In genomic region chr2:160057211-160057610, GRCm38 (mm10) we compare ENCODE assay signal across 25 mouse cellular contexts.
DNase-seq lines count a peak whose midpoint lies in the region; ATAC-seq lines count a peak whose summit lies in the region.
"Had no signal": no experiment of that assay in that cellular context is flagged by ENCODE, and none has a peak within 500 bp of the region (broad histone marks: within the 10 kb centered on the region; RNA-seq: fewer than 3 reads in every experiment).

No protein-coding gene starts in this region.

- no peak overlapping the region for H3K9ac ChIP-seq in forebrain, embryonic 14.5 days (ENCODE audit: low read length)
- no peak overlapping the region for H3K9ac ChIP-seq in forebrain, embryonic 13.5 days
- no peak overlapping the region for H3K9ac ChIP-seq in midbrain, embryonic 11.5 days (ENCODE audit: low read length)
- H3K9ac ChIP-seq in neural tube, embryonic 13.5 days, result no peak overlapping the region
- no peak overlapping the region for H3K9ac ChIP-seq in neural tube, embryonic 15.5 days (replicated peaks)
- H3K9ac ChIP-seq: embryonic facial prominence, embryonic 12.5 days; forebrain, embryonic 12.5 days; forebrain, postnatal 0 days; hindbrain, embryonic 14.5 days had no signal

- H3K9me3 ChIP-seq in forebrain, embryonic 14.5 days (replicated peaks; ENCODE audit: control insufficient read depth, low read length), result no peaks in the 10 kb centered on the region
- H3K9me3 ChIP-seq in forebrain, embryonic 13.5 days (replicated peaks), result no peaks in the 10 kb centered on the region
- H3K9me3 ChIP-seq in midbrain, embryonic 11.5 days (ENCODE audit: control insufficient read depth, low read length), result no peaks in the 10 kb centered on the region
- H3K9me3 ChIP-seq in midbrain, embryonic 10.5 days (replicated peaks), result no peaks in the 10 kb centered on the region
- no peaks in the 10 kb centered on the region for H3K9me3 ChIP-seq in neural tube, embryonic 13.5 days
- H3K9me3 ChIP-seq in neural tube, embryonic 15.5 days (replicated peaks), result no peaks in the 10 kb centered on the region
- no peaks in the 10 kb centered on the region for H3K9me3 ChIP-seq in limb, embryonic 10.5 days (replicated peaks)
- H3K9me3 ChIP-seq: embryonic facial prominence, embryonic 12.5 days; forebrain, embryonic 12.5 days; hindbrain, embryonic 10.5 days had no signal

- no peaks in the 10 kb centered on the region for H3K27me3 ChIP-seq in forebrain, embryonic 14.5 days (replicated peaks; ENCODE audit: control insufficient read depth, insufficient read depth, low read length)
- H3K27me3 ChIP-seq in forebrain, embryonic 13.5 days, result 0 out of 2 replicates have a peak, but pooled peaks cover 4% of the 10 kb centered on the region
- H3K27me3 ChIP-seq in midbrain, embryonic 11.5 days (ENCODE audit: control insufficient read depth, insufficient read depth, low read length), result no peaks in the 10 kb centered on the region
- H3K27me3 ChIP-seq in midbrain, embryonic 10.5 days (ENCODE audit: low read depth, poor library complexity, severe bottlenecking), result no peaks in the 10 kb centered on the region
- H3K27me3 ChIP-seq in neural tube, embryonic 13.5 days, result peaks cover 31% of the 10 kb centered on the region
- H3K27me3 ChIP-seq in neural tube, embryonic 15.5 days (replicated peaks), result peaks cover 4% of the 10 kb centered on the region; the same call in 1 of the 2 replicates
- H3K27me3 ChIP-seq in limb, embryonic 10.5 days (ENCODE audit: low read depth, poor library complexity, severe bottlenecking), result no peaks in the 10 kb centered on the region
- H3K27me3 ChIP-seq: Patski had no signal

- no peak overlapping the region for H3K27ac ChIP-seq in forebrain, embryonic 14.5 days (ENCODE audit: low read depth, low read length)
- H3K27ac ChIP-seq in forebrain, embryonic 13.5 days, result no peak overlapping the region
- H3K27ac ChIP-seq in midbrain, embryonic 11.5 days (ENCODE audit: low read depth, low read length), result no peak overlapping the region
- H3K27ac ChIP-seq in midbrain, embryonic 10.5 days (replicated peaks), result no peak overlapping the region
- no peak overlapping the region for H3K27ac ChIP-seq in neural tube, embryonic 13.5 days (replicated peaks)
- H3K27ac ChIP-seq in neural tube, embryonic 15.5 days (replicated peaks), result no peak overlapping the region
- no peak overlapping the region for H3K27ac ChIP-seq in limb, embryonic 10.5 days
- H3K27ac ChIP-seq: embryonic facial prominence, embryonic 12.5 days; forebrain, embryonic 12.5 days; hindbrain, embryonic 10.5 days; hindbrain, embryonic 14.5 days had no signal

- H3K4me1 ChIP-seq in forebrain, embryonic 14.5 days (ENCODE audit: control insufficient read depth, insufficient read depth, low read length), result no peaks in the 10 kb centered on the region
- H3K4me1 ChIP-seq in forebrain, embryonic 13.5 days, result no peaks in the 10 kb centered on the region
- H3K4me1 ChIP-seq in midbrain, embryonic 11.5 days (ENCODE audit: control insufficient read depth, insufficient read depth, low read length), result no peaks in the 10 kb centered on the region
- H3K4me1 ChIP-seq in midbrain, embryonic 10.5 days, result no peaks in the 10 kb centered on the region
- H3K4me1 ChIP-seq in neural tube, embryonic 13.5 days (replicated peaks), result peaks cover 17% of the 10 kb centered on the region
- H3K4me1 ChIP-seq in neural tube, embryonic 15.5 days, result peaks cover 16% of the 10 kb centered on the region
- no peaks in the 10 kb centered on the region for H3K4me1 ChIP-seq in limb, embryonic 10.5 days
- H3K4me1 ChIP-seq: embryonic facial prominence, embryonic 12.5 days; forebrain, embryonic 12.5 days had no signal

- H3K36me3 ChIP-seq in forebrain, embryonic 14.5 days (ENCODE audit: control insufficient read depth, insufficient read depth, low read length), result no peaks in the 10 kb centered on the region
- no peaks in the 10 kb centered on the region for H3K36me3 ChIP-seq in forebrain, embryonic 13.5 days (ENCODE audit: poor library complexity, severe bottlenecking)
- no peaks in the 10 kb centered on the region for H3K36me3 ChIP-seq in midbrain, embryonic 11.5 days (ENCODE audit: control insufficient read depth, insufficient read depth, low read length)
- no peaks in the 10 kb centered on the region for H3K36me3 ChIP-seq in midbrain, embryonic 10.5 days
- no peaks in the 10 kb centered on the region for H3K36me3 ChIP-seq in neural tube, embryonic 13.5 days
- H3K36me3 ChIP-seq in neural tube, embryonic 15.5 days, result no peaks in the 10 kb centered on the region
- no peaks in the 10 kb centered on the region for H3K36me3 ChIP-seq in limb, embryonic 10.5 days
- H3K36me3 ChIP-seq: embryonic facial prominence, embryonic 12.5 days; forebrain, embryonic 12.5 days; G1E; hindbrain, embryonic 10.5 days had no signal

- no peak overlapping the region for H3K4me3 ChIP-seq in forebrain, embryonic 14.5 days (ENCODE audit: low read depth, low read length)
- no peak overlapping the region for H3K4me3 ChIP-seq in forebrain, embryonic 13.5 days
- no peak overlapping the region for H3K4me3 ChIP-seq in midbrain, embryonic 11.5 days (ENCODE audit: low read depth, low read length)
- H3K4me3 ChIP-seq in midbrain, embryonic 10.5 days, result no peak overlapping the region
- H3K4me3 ChIP-seq in neural tube, embryonic 13.5 days, result no peak overlapping the region
- no peak overlapping the region for H3K4me3 ChIP-seq in neural tube, embryonic 15.5 days (replicated peaks)
- H3K4me3 ChIP-seq in limb, embryonic 10.5 days, result no peak overlapping the region
- H3K4me3 ChIP-seq: embryonic facial prominence, embryonic 12.5 days; erythroblast, embryonic 14.5 days; forebrain, embryonic 12.5 days; hindbrain, embryonic 10.5 days had no signal

- DNase-seq in forebrain, embryonic 14.5 days (ENCODE audit: low spot score), result peak; percentile 41
- peak; percentile 41 for DNase-seq in midbrain, embryonic 11.5 days (ENCODE audit: low spot score, missing footprints)
- no peak for DNase-seq in midbrain, embryonic 10.5 days (ENCODE audit: low spot score)
- DNase-seq in limb, embryonic 10.5 days (ENCODE audit: low spot score), result peak; percentile 12
- DNase-seq in adrenal gland, postnatal 25 days, result no peak
- DNase-seq: adrenal gland, postnatal 10 days; B cell, adult 2 months; cerebellum, adult 18-20 months; cerebellum, adult 9-10 months; cerebellum, postnatal 14 days; forebrain, postnatal 0 days; gastrocnemius, postnatal 25 days; heart, postnatal 36 days had no signal

- 54% methylated on average over 6 of the region's 6 CpGs for WGBS in forebrain, embryonic 14.5 days
- WGBS in forebrain, embryonic 13.5 days, result 34% methylated on average over 6 of the region's 6 CpGs
- 59% methylated on average over 6 of the region's 6 CpGs for WGBS in midbrain, embryonic 11.5 days
- WGBS in midbrain, embryonic 10.5 days, result 54% methylated on average over 6 of the region's 6 CpGs
- 27% methylated on average over 6 of the region's 6 CpGs for WGBS in neural tube, embryonic 13.5 days
- WGBS in neural tube, embryonic 15.5 days, result 21% methylated on average over 6 of the region's 6 CpGs
- WGBS in limb, embryonic 10.5 days, result 60% methylated on average over 6 of the region's 6 CpGs

- H3K4me2 ChIP-seq in forebrain, embryonic 14.5 days (ENCODE audit: low read length), result no peak overlapping the region
- no peak overlapping the region for H3K4me2 ChIP-seq in forebrain, embryonic 13.5 days
- H3K4me2 ChIP-seq in midbrain, embryonic 11.5 days, result no peak overlapping the region
- no peak overlapping the region for H3K4me2 ChIP-seq in neural tube, embryonic 13.5 days
- H3K4me2 ChIP-seq in neural tube, embryonic 15.5 days, result no peak overlapping the region
- H3K4me2 ChIP-seq: embryonic facial prominence, embryonic 12.5 days; forebrain, embryonic 12.5 days; heart, embryonic 11.5 days; hindbrain, embryonic 14.5 days had no signal

- no peak for ATAC-seq in forebrain, embryonic 14.5 days
- ATAC-seq in forebrain, embryonic 13.5 days, result no peak
- ATAC-seq in midbrain, embryonic 11.5 days (ENCODE audit: low FRiP score), result no peak
- ATAC-seq in neural tube, embryonic 13.5 days (ENCODE audit: low read depth), result peak; percentile 53; the same call in 1 of the 2 replicates
- no peak for ATAC-seq in neural tube, embryonic 15.5 days (ENCODE audit: low FRiP score)
- ATAC-seq: forebrain, postnatal 0 days; intestine, postnatal 0 days; Patski had no signal

Comparison
In these comparisons a context has a peak if more than half of its experiments do, and no peak if none do; other contexts are left out.
1. DNase-seq: peak in forebrain, embryonic 14.5 days (single experiment), midbrain, embryonic 11.5 days (single experiment) and limb, embryonic 10.5 days (single experiment); none in midbrain, embryonic 10.5 days (single experiment) and adrenal gland, postnatal 25 days (single experiment).